Comparison of ENCODE assay signal across 14 mouse cellular contexts in genomic region chr8:110956619-110957450, GRCm38 (mm10). TPM values are rescaled to one million over a fixed set of nuclear protein-coding genes. Genes with fewer than 3 reads are reported as not detected.
A peak's percentile ranks its signal among the peaks of the same experiment; 100 is the strongest.
DNase-seq lines count a peak whose midpoint lies in the region; ATAC-seq lines count a peak whose summit lies in the region.
"Had no signal": no experiment of that assay in that cellular context is flagged by ENCODE, and none has a peak within 500 bp of the region (broad histone marks: within the 10 kb centered on the region; RNA-seq: fewer than 3 reads in every experiment).

No protein-coding gene starts in this region.

- H3K27ac ChIP-seq in forebrain, embryonic 14.5 days (ENCODE audit: low read depth, low read length) = 0 out of 2 replicates have a peak overlapping the region, but pooled peaks have one; percentile 27
- H3K27ac ChIP-seq in forebrain, embryonic 12.5 days = no peak overlapping the region
- H3K27ac ChIP-seq in limb, embryonic 13.5 days = no peak overlapping the region
- H3K27ac ChIP-seq in limb, embryonic 10.5 days = no peak overlapping the region
- peak overlapping the region; percentile 62; the same call in 1 of the 2 replicates for H3K27ac ChIP-seq in hindbrain, embryonic 14.5 days
- H3K27ac ChIP-seq: heart, embryonic 13.5 days; liver, embryonic 14.5 days; midbrain, embryonic 12.5 days had no signal

- no peaks in the 10 kb centered on the region for H3K4me1 ChIP-seq in forebrain, embryonic 14.5 days (ENCODE audit: control insufficient read depth, insufficient read depth, low read length)
- 0 out of 2 replicates have a peak, but pooled peaks cover 2% of the 10 kb centered on the region for H3K4me1 ChIP-seq in forebrain, embryonic 12.5 days
- H3K4me1 ChIP-seq in limb, embryonic 13.5 days = no peaks in the 10 kb centered on the region
- H3K4me1 ChIP-seq in limb, embryonic 10.5 days = no peaks in the 10 kb centered on the region
- H3K4me1 ChIP-seq in hindbrain, embryonic 14.5 days (replicated peaks; ENCODE audit: control insufficient read depth, insufficient read depth, low read length) = no peaks in the 10 kb centered on the region
- H3K4me1 ChIP-seq: heart, embryonic 13.5 days; midbrain, embryonic 12.5 days had no signal

- ATAC-seq in forebrain, embryonic 14.5 days = no peak
- no peak for ATAC-seq in forebrain, embryonic 12.5 days (ENCODE audit: low FRiP score)
- ATAC-seq in limb, embryonic 13.5 days (ENCODE audit: low FRiP score, low read depth) = 0 out of 2 replicates have a peak, but pooled peaks have one; percentile 59
- no peak for ATAC-seq in hindbrain, embryonic 14.5 days (ENCODE audit: low FRiP score)
- ATAC-seq in megakaryocyte, adult 5-6 weeks (ENCODE audit: poor library complexity, severe bottlenecking) = no peak

- H3K9me3 ChIP-seq in forebrain, embryonic 14.5 days (replicated peaks; ENCODE audit: control insufficient read depth, low read length) = no peaks in the 10 kb centered on the region
- no peaks in the 10 kb centered on the region for H3K9me3 ChIP-seq in forebrain, embryonic 12.5 days
- no peaks in the 10 kb centered on the region for H3K9me3 ChIP-seq in limb, embryonic 13.5 days
- no peaks in the 10 kb centered on the region for H3K9me3 ChIP-seq in limb, embryonic 10.5 days (replicated peaks)
- H3K9me3 ChIP-seq in hindbrain, embryonic 14.5 days (ENCODE audit: control insufficient read depth, low read length) = no peaks in the 10 kb centered on the region
- H3K9me3 ChIP-seq: heart, embryonic 13.5 days; midbrain, embryonic 12.5 days had no signal

- no peaks in the 10 kb centered on the region for H3K27me3 ChIP-seq in forebrain, embryonic 14.5 days (replicated peaks; ENCODE audit: control insufficient read depth, insufficient read depth, low read length)
- H3K27me3 ChIP-seq in forebrain, embryonic 12.5 days = no peaks in the 10 kb centered on the region
- H3K27me3 ChIP-seq in limb, embryonic 13.5 days = no peaks in the 10 kb centered on the region
- H3K27me3 ChIP-seq in limb, embryonic 10.5 days (ENCODE audit: low read depth, poor library complexity, severe bottlenecking) = no peaks in the 10 kb centered on the region
- H3K27me3 ChIP-seq in hindbrain, embryonic 14.5 days (ENCODE audit: control insufficient read depth, insufficient read depth, low read length) = no peaks in the 10 kb centered on the region
- H3K27me3 ChIP-seq: heart, embryonic 13.5 days; midbrain, embryonic 12.5 days had no signal

- H3K4me3 ChIP-seq in forebrain, embryonic 14.5 days (ENCODE audit: low read depth, low read length) = no peak overlapping the region
- no peak overlapping the region for H3K4me3 ChIP-seq in forebrain, embryonic 12.5 days (replicated peaks)
- no peak overlapping the region for H3K4me3 ChIP-seq in limb, embryonic 13.5 days
- no peak overlapping the region for H3K4me3 ChIP-seq in limb, embryonic 10.5 days
- no peak overlapping the region for H3K4me3 ChIP-seq in hindbrain, embryonic 14.5 days (replicated peaks; ENCODE audit: low read length)
- H3K4me3 ChIP-seq: heart, embryonic 13.5 days; midbrain, embryonic 12.5 days had no signal

- 86% methylated on average over 15 of the region's 15 CpGs for WGBS in forebrain, embryonic 14.5 days
- WGBS in forebrain, embryonic 12.5 days = 87% methylated on average over 15 of the region's 15 CpGs
- 84% methylated on average over 15 of the region's 15 CpGs for WGBS in limb, embryonic 13.5 days
- WGBS in limb, embryonic 10.5 days = 91% methylated on average over 15 of the region's 15 CpGs
- 86% methylated on average over 15 of the region's 15 CpGs for WGBS in hindbrain, embryonic 14.5 days

- DNase-seq in forebrain, embryonic 14.5 days (ENCODE audit: low spot score) = no peak
- no peak for DNase-seq in limb, embryonic 10.5 days (ENCODE audit: low spot score)
- DNase-seq in cerebellum, adult 11-12 months = peak; percentile 85
- DNase-seq in hindbrain, embryonic 14.5 days (ENCODE audit: low spot score) = peak; percentile 23
- DNase-seq in B cell, adult 2 months = no peak
- DNase-seq: kidney, adult 9 months; lung, postnatal 14 days; thymus, adult 18-20 months had no signal

- no peak overlapping the region for H3K9ac ChIP-seq in forebrain, embryonic 14.5 days (ENCODE audit: low read length)
- no peak overlapping the region for H3K9ac ChIP-seq in forebrain, embryonic 12.5 days
- no peak overlapping the region for H3K9ac ChIP-seq in limb, embryonic 13.5 days
- H3K9ac ChIP-seq in hindbrain, embryonic 14.5 days = 0 out of 2 replicates have a peak overlapping the region, but pooled peaks have one; percentile 3
- H3K9ac ChIP-seq: heart, embryonic 13.5 days; liver, embryonic 14.5 days; midbrain, embryonic 12.5 days had no signal

- no peak overlapping the region for H3K4me2 ChIP-seq in forebrain, embryonic 14.5 days (ENCODE audit: low read length)
- H3K4me2 ChIP-seq in forebrain, embryonic 12.5 days = no peak overlapping the region
- H3K4me2 ChIP-seq in limb, embryonic 13.5 days (replicated peaks) = no peak overlapping the region
- no peak overlapping the region for H3K4me2 ChIP-seq in hindbrain, embryonic 14.5 days (replicated peaks)
- H3K4me2 ChIP-seq: heart, embryonic 13.5 days; midbrain, embryonic 12.5 days had no signal

- H3K36me3 ChIP-seq in forebrain, embryonic 14.5 days (ENCODE audit: control insufficient read depth, insufficient read depth, low read length) = peaks cover 35% of the 10 kb centered on the region
- H3K36me3 ChIP-seq in forebrain, embryonic 12.5 days (replicated peaks) = peaks cover 47% of the 10 kb centered on the region
- peaks cover 70% of the 10 kb centered on the region for H3K36me3 ChIP-seq in limb, embryonic 13.5 days
- H3K36me3 ChIP-seq in limb, embryonic 10.5 days = peaks cover 89% of the 10 kb centered on the region
- H3K36me3 ChIP-seq in hindbrain, embryonic 14.5 days (replicated peaks; ENCODE audit: control insufficient read depth, insufficient read depth) = peaks cover 38% of the 10 kb centered on the region

RNA-seq across cellular contexts. Expression of gene St3gal2, which starts 37.1 kb away (rescaled TPM):
- polyA plus RNA-seq in forebrain, embryonic 14.5 days (2014; fragmentation: Nextera tagmentation; extraction: Ambion mirVana) = 12.5 and 16.1 TPM in 2 replicates
- 26.2 and 27.2 TPM in 2 replicates for polyA plus RNA-seq in forebrain, embryonic 12.5 days (2016; fragmentation: Nextera tagmentation; extraction: Ambion mirVana)
- 31.7 and 34.5 TPM in 2 replicates for polyA plus RNA-seq in limb, embryonic 13.5 days (2015; fragmentation: Nextera tagmentation; extraction: Ambion mirVana)
- polyA plus RNA-seq in limb, embryonic 10.5 days (2016; fragmentation: Nextera tagmentation; extraction: Ambion mirVana) = 42.2 and 42.7 TPM in 2 replicates
- polyA plus RNA-seq in hindbrain, embryonic 14.5 days (2014; fragmentation: Nextera tagmentation; extraction: Ambion mirVana) = 17.6 and 18.3 TPM in 2 replicates
- total RNA-seq in megakaryocyte, adult 5-6 weeks (2015) = 23.1 and 25.0 TPM in 2 replicates
- 15.2 and 17.0 TPM in 2 replicates for total RNA-seq in megakaryocyte, adult 5-6 weeks (2017)

RNA-seq across cellular contexts. Expression of gene Ddx19a, which starts 40.8 kb away (rescaled TPM):
- 15.8 and 16.7 TPM in 2 replicates for polyA plus RNA-seq in forebrain, embryonic 14.5 days (2014; fragmentation: Nextera tagmentation; extraction: Ambion mirVana)
- 18.8 and 20.7 TPM in 2 replicates for polyA plus RNA-seq in forebrain, embryonic 12.5 days (2016; fragmentation: Nextera tagmentation; extraction: Ambion mirVana)
- polyA plus RNA-seq in limb, embryonic 13.5 days (2015; fragmentation: Nextera tagmentation; extraction: Ambion mirVana) = 16.5 and 16.8 TPM in 2 replicates
- polyA plus RNA-seq in limb, embryonic 10.5 days (2016; fragmentation: Nextera tagmentation; extraction: Ambion mirVana) = 24.0 and 24.6 TPM in 2 replicates
- 13.0 and 13.3 TPM in 2 replicates for polyA plus RNA-seq in hindbrain, embryonic 14.5 days (2014; fragmentation: Nextera tagmentation; extraction: Ambion mirVana)
- 41.4 and 44.5 TPM in 2 replicates for total RNA-seq in megakaryocyte, adult 5-6 weeks (2015)
- 22.4 and 32.5 TPM in 2 replicates for total RNA-seq in megakaryocyte, adult 5-6 weeks (2017)

RNA-seq across cellular contexts. Expression of gene Fuk, which starts 54.5 kb away (rescaled TPM):
- polyA plus RNA-seq in forebrain, embryonic 14.5 days (2014; fragmentation: Nextera tagmentation; extraction: Ambion mirVana) = 5.5 and 5.7 TPM in 2 replicates
- polyA plus RNA-seq in forebrain, embryonic 12.5 days (2016; fragmentation: Nextera tagmentation; extraction: Ambion mirVana) = 13.2 and 14.4 TPM in 2 replicates
- polyA plus RNA-seq in limb, embryonic 13.5 days (2015; fragmentation: Nextera tagmentation; extraction: Ambion mirVana) = 14.7 and 16.1 TPM in 2 replicates
- polyA plus RNA-seq in limb, embryonic 10.5 days (2016; fragmentation: Nextera tagmentation; extraction: Ambion mirVana) = 15.9 and 17.8 TPM in 2 replicates
- 5.0 and 5.8 TPM in 2 replicates for polyA plus RNA-seq in hindbrain, embryonic 14.5 days (2014; fragmentation: Nextera tagmentation; extraction: Ambion mirVana)
- total RNA-seq in megakaryocyte, adult 5-6 weeks (2015) = 1.5 and 3.4 TPM in 2 replicates
- total RNA-seq in megakaryocyte, adult 5-6 weeks (2017) = 3.7 TPM in 2 replicates

Comparison
In these comparisons a context has a peak if more than half of its experiments do, and no peak if none do; other contexts are left out.
1. H3K27ac ChIP-seq: peak in forebrain, embryonic 14.5 days (single experiment) and hindbrain, embryonic 14.5 days (single experiment); none in forebrain, embryonic 12.5 days (single experiment), limb, embryonic 13.5 days (single experiment) and limb, embryonic 10.5 days (single experiment).
2. DNase-seq: peak in cerebellum, adult 11-12 months (single experiment) and hindbrain, embryonic 14.5 days (single experiment); none in forebrain, embryonic 14.5 days (single experiment), limb, embryonic 10.5 days (single experiment) and B cell, adult 2 months (0 of 2).